Mouse (Mus musculus) left cerebral cortex, postnatal 4 days (tissue): ENCODE measurements around the gene Gm10142. TPM values are rescaled to one million over a fixed set of nuclear protein-coding genes. Genes with fewer than 3 reads are reported as not detected.
"Not testable (repeated sequence)": the region's sequence is repeated elsewhere in the genome, so short reads cannot be mapped to it uniquely, and the experiment has no call there.

ENCODE experiments used
- DNase-seq: peaks from one replicate; pipeline ENCODE4 v3.0.0-alpha.2; 2022
- intact Hi-C: fragments of 180-260 bp; cut with DNase I; formaldehyde crosslinking; loops from one replicate; pipeline ENCODE4 v1.15.1; 2025
- total RNA-seq, 2 experiments: library from RNA; stranded (reverse); gene quantifications; 2 replicates each; pipeline ENCODE4 v1.2.3; 2021

Gene Gm10142
- total RNA-seq, 2 experiments from 2014 or later, result not detected

- intact Hi-C loops, result no loop called here
- no peak for DNase-seq
These were observed 20.3 kb downstream of the Gm10142 start for GRCm38 (mm10) chr10:77735928-77736327.

DNA sequence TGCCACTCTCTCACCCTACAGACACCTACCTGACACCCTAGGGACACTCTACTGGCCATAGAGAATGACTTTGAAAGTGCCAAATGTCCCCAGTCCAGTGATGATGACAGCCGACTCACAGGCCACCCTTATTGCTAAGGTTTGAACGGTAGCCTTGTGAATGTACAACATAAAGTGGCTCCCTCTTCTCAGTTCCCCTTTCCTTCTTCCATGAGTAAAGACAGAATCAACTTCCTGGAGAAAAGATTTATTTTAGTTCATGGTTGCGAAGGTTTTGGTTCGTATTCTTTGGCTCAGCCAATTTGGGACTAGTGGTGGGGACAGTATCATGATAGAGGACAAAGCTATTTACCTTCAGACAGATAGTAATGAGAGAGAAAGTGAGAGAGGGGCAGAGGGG is 23.3 kb downstream of the Gm10142 start:
- intact Hi-C loops, result no loop called here
- no peak for DNase-seq

GRCm38 (mm10) chr10:77741924-77742688 is 26.5 kb downstream of the Gm10142 start, which contains the start of gene Gm18596:
Gene Gm18596, minus strand, starts transcription at chr10:77742638.
- peak; percentile 62 for DNase-seq

GRCm38 (mm10) chr10:77750686-77751085 is 35.1 kb downstream of the Gm10142 start:
- peak; percentile 38 for DNase-seq
- intact Hi-C loops, result not testable (repeated sequence)

More at GRCm38 (mm10) chr10:77741924-77742688, 26.5 kb downstream of the Gm10142 start, which contains the start of gene Gm18596:
- intact Hi-C loops, result not testable (repeated sequence)

DNA sequence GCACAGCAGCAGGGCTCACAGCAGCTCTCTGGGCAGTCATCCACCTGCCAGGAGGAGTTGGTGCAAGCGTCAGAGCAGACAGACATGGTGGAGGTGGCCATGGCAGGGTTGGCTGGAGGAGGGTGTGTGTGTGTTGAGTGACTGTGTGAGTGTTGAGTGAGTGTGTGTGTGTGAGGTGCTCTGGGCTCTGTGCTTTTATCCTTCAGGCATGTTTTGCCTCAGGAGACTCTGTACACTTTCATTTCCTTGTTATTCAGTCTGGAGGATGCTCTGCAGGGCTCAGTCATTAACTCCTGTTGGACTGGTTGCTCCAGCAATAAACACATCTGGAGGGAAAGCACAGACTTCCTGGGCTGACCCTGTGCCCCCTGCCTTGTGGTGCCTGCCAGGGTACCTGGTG is 35.6 kb downstream of the Gm10142 start, which contains the start of gene Gm9736:
TSS of gene Gm9736 (minus strand) at position 101 of the 400 bp plus-strand sequence.
- DNase-seq, intact Hi-C loops: not testable (repeated sequence)

- intact Hi-C loops, DNase-seq: not testable (repeated sequence)
These were observed 36.7 kb downstream of the Gm10142 start for GRCm38 (mm10) chr10:77752312-77752711.

DNA sequence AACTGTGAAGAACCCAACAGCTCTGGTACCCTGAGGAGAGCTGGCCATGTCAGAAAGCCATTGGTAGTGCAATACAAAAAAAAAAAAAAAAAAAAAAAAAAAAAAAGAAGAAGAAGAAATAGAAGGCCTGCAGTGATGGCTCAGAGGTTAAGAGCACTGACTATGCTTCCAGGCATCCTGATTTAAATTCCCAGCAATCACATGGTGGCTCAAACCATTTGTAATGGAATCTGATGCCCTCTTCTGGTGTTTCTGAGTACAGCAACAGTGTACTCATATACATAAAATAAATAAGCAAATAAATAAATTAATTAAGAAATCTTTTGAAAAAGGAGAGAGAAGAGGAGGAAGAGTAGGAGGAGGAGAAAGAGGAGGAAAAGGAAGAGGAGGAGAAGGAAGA is 37.8 kb downstream of the Gm10142 start:
- no peak for DNase-seq
- intact Hi-C loops, result no loop called here

- DNase-seq, intact Hi-C loops: not testable (repeated sequence)
These were observed 44.0 kb downstream of the Gm10142 start, which contains the start of gene Gm3233 for GRCm38 (mm10) chr10:77759582-77759981. Gene Gm3233, minus strand, starts transcription at chr10:77759682.

Other genes with a start within 250 kb of the Gm10142 start
- gene Fam207a, start 200.0 kb upstream of the Gm10142 start, total RNA-seq, result 10 to 100 TPM; 29.0 to 30.1 TPM
- gene Itgb2, start 185.6 kb upstream of the Gm10142 start, total RNA-seq, result 1 to 10 TPM; 1.7 to 2.2 TPM
- 10 to 100 TPM; 54.7 to 62.7 TPM for gene Pttg1ip, start 134.1 kb upstream of the Gm10142 start, total RNA-seq
- gene Sumo3, start 109.7 kb upstream of the Gm10142 start, total RNA-seq, result 100 to 1,000 TPM; 175 to 189 TPM
- 10 to 100 TPM in 1 of 2 experiments, not detected in 1; 21.0 TPM for gene Gm49325, start 109.6 kb upstream of the Gm10142 start, total RNA-seq
- gene Ube2g2, start 93.5 kb upstream of the Gm10142 start, total RNA-seq, result 10 to 100 TPM; 45.1 to 47.6 TPM
- not detected for gene Tspear, start 29.2 kb upstream of the Gm10142 start, total RNA-seq
- gene Gm19402, start 25.1 kb upstream of the Gm10142 start, total RNA-seq, result not detected
- not detected for gene Gm9508, start 18.6 kb upstream of the Gm10142 start, total RNA-seq
- not detected for gene Gm10272, start 9.2 kb upstream of the Gm10142 start, total RNA-seq
- gene Gm10024, start 4.3 kb upstream of the Gm10142 start, total RNA-seq, result not detected
- not detected for gene Krtap12-1, start 4.8 kb downstream of the Gm10142 start, total RNA-seq
- not detected for gene Gm10100, start 10.7 kb downstream of the Gm10142 start, total RNA-seq
- gene Gm18596, start 26.8 kb downstream of the Gm10142 start, total RNA-seq, result not detected
- not detected for gene Gm9736, start 35.5 kb downstream of the Gm10142 start, total RNA-seq
- not detected for gene Gm3233, start 43.9 kb downstream of the Gm10142 start, total RNA-seq
- gene Gm3238, start 55.5 kb downstream of the Gm10142 start, total RNA-seq, result not detected
- gene Gm7138, start 61.1 kb downstream of the Gm10142 start, total RNA-seq, result not detected
- not detected for gene Gm3250, start 66.7 kb downstream of the Gm10142 start, total RNA-seq
- not detected for gene Gm7137, start 72.4 kb downstream of the Gm10142 start, total RNA-seq
- not detected for gene Gm9639, start 79.3 kb downstream of the Gm10142 start, total RNA-seq
- not detected for gene Gm19668, start 83.3 kb downstream of the Gm10142 start, total RNA-seq
- not detected for gene Gm9507, start 96.0 kb downstream of the Gm10142 start, total RNA-seq
- gene Gm2696, start 98.9 kb downstream of the Gm10142 start, total RNA-seq, result not detected
- not detected for gene Krtap10-4, start 111.3 kb downstream of the Gm10142 start, total RNA-seq
- not detected for gene Krtap10-10, start 120.1 kb downstream of the Gm10142 start, total RNA-seq
- not detected for gene Gm36176, start 131.0 kb downstream of the Gm10142 start, total RNA-seq
- gene Gm10318, start 137.1 kb downstream of the Gm10142 start, total RNA-seq, result not detected
- not detected for gene Gm3285, start 146.2 kb downstream of the Gm10142 start, total RNA-seq
- 10 to 100 TPM; 38.5 to 39.1 TPM for gene Lrrc3, start 186.7 kb downstream of the Gm10142 start, total RNA-seq